Comparison of ENCODE assay signal across 7 mouse cellular contexts in the genomic region with DNA sequence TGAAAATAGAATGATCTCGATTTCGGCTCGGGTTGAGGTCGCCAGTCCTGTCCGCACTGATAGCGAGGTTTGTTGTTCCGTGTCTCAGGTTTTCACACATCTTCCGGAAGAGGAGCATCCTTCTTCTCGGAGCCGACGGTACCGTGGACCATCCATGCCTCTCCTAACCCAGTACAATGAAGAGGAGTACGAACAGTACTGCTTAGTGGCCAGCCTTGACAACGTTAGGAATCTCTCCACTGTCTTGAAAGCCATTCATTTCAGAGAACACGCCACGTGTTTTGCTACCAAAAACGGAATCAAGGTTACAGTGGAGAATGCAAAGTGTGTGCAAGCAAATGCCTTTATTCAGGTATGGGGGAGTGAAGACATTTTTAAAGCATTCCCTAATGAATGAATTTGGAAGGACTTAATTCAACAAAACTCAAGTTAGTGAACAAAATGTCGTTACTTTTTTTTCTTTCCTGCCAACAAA. TPM values are rescaled to one million over a fixed set of nuclear protein-coding genes. Genes with fewer than 3 reads are reported as not detected.
DNase-seq lines count a peak whose midpoint lies in the region; ATAC-seq lines count a peak whose summit lies in the region.

No protein-coding gene starts in this region.

- no peaks in the 10 kb centered on the region for H3K27me3 ChIP-seq in neural tube, embryonic 11.5 days (ENCODE audit: control insufficient read depth, insufficient read depth, low read length)
- no peaks in the 10 kb centered on the region for H3K27me3 ChIP-seq in forebrain, embryonic 10.5 days (ENCODE audit: poor library complexity, severe bottlenecking)
- H3K27me3 ChIP-seq in limb, embryonic 15.5 days, result no peaks in the 10 kb centered on the region
- no peaks in the 10 kb centered on the region for H3K27me3 ChIP-seq in stomach, embryonic 15.5 days (replicated peaks)

- DNase-seq in neural tube, embryonic 11.5 days (ENCODE audit: low spot score), result no peak
- DNase-seq in neural tube, embryonic 10.5 days (ENCODE audit: extremely low spot score, low spot score), result no peak
- DNase-seq in forebrain, embryonic 10.5 days (ENCODE audit: extremely low spot score, low spot score), result no peak
- no peak for DNase-seq in right cerebral cortex, postnatal 14 days
- no peak for DNase-seq in right cerebral cortex, postnatal 4 days

- 2% methylated on average over 18 of the region's 18 CpGs for WGBS in neural tube, embryonic 11.5 days
- 1% methylated on average over 18 of the region's 18 CpGs for WGBS in forebrain, embryonic 10.5 days
- under 1% methylated on average over 18 of the region's 18 CpGs for WGBS in limb, embryonic 15.5 days
- under 1% methylated on average over 18 of the region's 18 CpGs for WGBS in stomach, embryonic 15.5 days

- H3K4me3 ChIP-seq in neural tube, embryonic 11.5 days (ENCODE audit: low read depth, low read length), result peak overlapping the region; percentile 66
- peak overlapping the region; percentile 86 for H3K4me3 ChIP-seq in forebrain, embryonic 10.5 days
- H3K4me3 ChIP-seq in limb, embryonic 15.5 days, result peak overlapping the region; percentile 61
- peak overlapping the region; percentile 87 for H3K4me3 ChIP-seq in stomach, embryonic 15.5 days (replicated peaks)

- no peaks in the 10 kb centered on the region for H3K9me3 ChIP-seq in neural tube, embryonic 11.5 days (ENCODE audit: control insufficient read depth, low read length)
- no peaks in the 10 kb centered on the region for H3K9me3 ChIP-seq in forebrain, embryonic 10.5 days
- no peaks in the 10 kb centered on the region for H3K9me3 ChIP-seq in limb, embryonic 15.5 days
- H3K9me3 ChIP-seq in stomach, embryonic 15.5 days, result no peaks in the 10 kb centered on the region

- no peaks in the 10 kb centered on the region; the same call in 1 of the 2 replicates for H3K36me3 ChIP-seq in neural tube, embryonic 11.5 days (ENCODE audit: control insufficient read depth, insufficient read depth, low read length)
- H3K36me3 ChIP-seq in forebrain, embryonic 10.5 days (replicated peaks), result peaks cover 56% of the 10 kb centered on the region
- peaks cover 27% of the 10 kb centered on the region for H3K36me3 ChIP-seq in limb, embryonic 15.5 days
- peaks cover 6% of the 10 kb centered on the region; the same call in 1 of the 2 replicates for H3K36me3 ChIP-seq in stomach, embryonic 15.5 days

- peak overlapping the region; percentile 81 for H3K9ac ChIP-seq in neural tube, embryonic 11.5 days (ENCODE audit: low read length)
- peak overlapping the region; percentile 39 for H3K9ac ChIP-seq in limb, embryonic 15.5 days
- peak overlapping the region; percentile 72 for H3K9ac ChIP-seq in stomach, embryonic 15.5 days

- H3K4me2 ChIP-seq in neural tube, embryonic 11.5 days (ENCODE audit: low read depth), result peak overlapping the region; percentile 66
- H3K4me2 ChIP-seq in limb, embryonic 15.5 days, result peak overlapping the region; percentile 60
- H3K4me2 ChIP-seq in stomach, embryonic 15.5 days, result peak overlapping the region; percentile 68

- H3K27ac ChIP-seq in neural tube, embryonic 11.5 days (ENCODE audit: low read depth, low read length), result peak overlapping the region; percentile 30; the same call in 1 of the 2 replicates
- peak overlapping the region; percentile 94 for H3K27ac ChIP-seq in forebrain, embryonic 10.5 days
- peak overlapping the region; percentile 76 for H3K27ac ChIP-seq in limb, embryonic 15.5 days
- H3K27ac ChIP-seq in stomach, embryonic 15.5 days, result peak overlapping the region; percentile 42

- peaks cover 11% of the 10 kb centered on the region for H3K4me1 ChIP-seq in neural tube, embryonic 11.5 days (ENCODE audit: control insufficient read depth, insufficient read depth, low read length)
- peaks cover 24% of the 10 kb centered on the region for H3K4me1 ChIP-seq in forebrain, embryonic 10.5 days
- H3K4me1 ChIP-seq in limb, embryonic 15.5 days, result peaks cover 14% of the 10 kb centered on the region
- H3K4me1 ChIP-seq in stomach, embryonic 15.5 days, result 0 out of 2 replicates have a peak, but pooled peaks cover 8% of the 10 kb centered on the region

- ATAC-seq in neural tube, embryonic 11.5 days (ENCODE audit: insufficient read depth, low FRiP score, low TSS enrichment), result peak; percentile 58
- 0 out of 2 replicates have a peak, but pooled peaks have one; percentile 5 for ATAC-seq in limb, embryonic 15.5 days (ENCODE audit: insufficient number of reproducible peaks, low FRiP score, low TSS enrichment, low read depth)
- no peak for ATAC-seq in stomach, embryonic 15.5 days (ENCODE audit: insufficient read depth, low FRiP score, low read depth)

RNA-seq across cellular contexts. Expression of a gene that starts 0.6 kb away (rescaled TPM):
- polyA plus RNA-seq in neural tube, embryonic 11.5 days (2014; fragmentation: Nextera tagmentation; extraction: Ambion mirVana), result 23.6 and 28.7 TPM in 2 replicates
- 54.2 and 58.2 TPM in 2 replicates for polyA plus RNA-seq in forebrain, embryonic 10.5 days (2016; fragmentation: Nextera tagmentation; extraction: Ambion mirVana)
- 27.2 and 27.6 TPM in 2 replicates for polyA plus RNA-seq in limb, embryonic 15.5 days (2015; fragmentation: Nextera tagmentation; extraction: Ambion mirVana)
- polyA plus RNA-seq in stomach, embryonic 15.5 days (2015; fragmentation: Nextera tagmentation; extraction: Ambion mirVana), result 32.3 and 32.7 TPM in 2 replicates

RNA-seq across cellular contexts. Expression of a gene that starts 0.7 kb away (rescaled TPM):
- polyA plus RNA-seq in neural tube, embryonic 11.5 days (2014; fragmentation: Nextera tagmentation; extraction: Ambion mirVana), result 107 and 116 TPM in 2 replicates
- polyA plus RNA-seq in forebrain, embryonic 10.5 days (2016; fragmentation: Nextera tagmentation; extraction: Ambion mirVana), result 131 and 137 TPM in 2 replicates
- polyA plus RNA-seq in limb, embryonic 15.5 days (2015; fragmentation: Nextera tagmentation; extraction: Ambion mirVana), result 89.6 and 92.3 TPM in 2 replicates
- 83.9 and 106 TPM in 2 replicates for polyA plus RNA-seq in stomach, embryonic 15.5 days (2015; fragmentation: Nextera tagmentation; extraction: Ambion mirVana)

RNA-seq across cellular contexts. Expression of a gene that starts 16.1 kb away (rescaled TPM):
- 16.5 and 19.5 TPM in 2 replicates for polyA plus RNA-seq in neural tube, embryonic 11.5 days (2014; fragmentation: Nextera tagmentation; extraction: Ambion mirVana)
- 11.3 and 12.2 TPM in 2 replicates for polyA plus RNA-seq in forebrain, embryonic 10.5 days (2016; fragmentation: Nextera tagmentation; extraction: Ambion mirVana)
- polyA plus RNA-seq in limb, embryonic 15.5 days (2015; fragmentation: Nextera tagmentation; extraction: Ambion mirVana), result 11.2 and 11.3 TPM in 2 replicates
- polyA plus RNA-seq in stomach, embryonic 15.5 days (2015; fragmentation: Nextera tagmentation; extraction: Ambion mirVana), result 16.8 and 17.6 TPM in 2 replicates

Comparison
In these comparisons a context has a peak if more than half of its experiments do, and no peak if none do; other contexts are left out.
1. H3K27ac ChIP-seq: peak in every context shown above with its lines; median percentile 94 in forebrain, embryonic 10.5 days; 76 in limb, embryonic 15.5 days; 42 in stomach, embryonic 15.5 days; 30 in neural tube, embryonic 11.5 days.